Comparison of ENCODE assay signal across 28 mouse cellular contexts in genomic region chr16:47692103-47692502, GRCm38 (mm10).
"Had no signal": no experiment of that assay in that cellular context is flagged by ENCODE, and none has a peak within 500 bp of the region (broad histone marks: within the 10 kb centered on the region; RNA-seq: fewer than 3 reads in every experiment).

No protein-coding gene starts in this region.

- DNase-seq: cerebellum, adult 8-10 months; cerebellum, adult 9-10 months; cerebellum, adult 9-11 months; cerebellum, postnatal 10 days; cerebellum, postnatal 14 days; cerebellum, postnatal 25 days; cerebellum, postnatal 36 days; embryo, embryonic 11 days; forebrain, postnatal 0 days; gastrocnemius, adult 2 months; gastrocnemius, postnatal 10 days; gastrocnemius, postnatal 14 days; gastrocnemius, postnatal 25 days; gastrocnemius, postnatal 36 days; heart, adult 11 months; heart, adult 18-20 months; heart, adult 2 months had no signal

- H3K4me1 ChIP-seq: embryonic facial prominence, embryonic 10.5 days; embryonic facial prominence, embryonic 12.5 days; embryonic facial prominence, embryonic 13.5 days; embryonic facial prominence, embryonic 15.5 days; forebrain, embryonic 12.5 days; forebrain, embryonic 13.5 days; forebrain, embryonic 15.5 days had no signal

- H3K4me3 ChIP-seq: embryonic facial prominence, embryonic 10.5 days; embryonic facial prominence, embryonic 12.5 days; embryonic facial prominence, embryonic 13.5 days; embryonic facial prominence, embryonic 15.5 days; erythroblast, embryonic 14.5 days; forebrain, embryonic 10.5 days; forebrain, embryonic 12.5 days; forebrain, embryonic 13.5 days; forebrain, embryonic 15.5 days; gastrocnemius, adult 2 months; heart, adult 2 months had no signal

- ATAC-seq: forebrain, embryonic 13.5 days; forebrain, embryonic 14.5 days; forebrain, embryonic 15.5 days; forebrain, embryonic 16.5 days; forebrain, postnatal 0 days had no signal

- H3K9me3 ChIP-seq: embryonic facial prominence, embryonic 10.5 days; embryonic facial prominence, embryonic 12.5 days; embryonic facial prominence, embryonic 13.5 days; embryonic facial prominence, embryonic 15.5 days; forebrain, embryonic 12.5 days; forebrain, embryonic 13.5 days; forebrain, embryonic 15.5 days had no signal

- H3K4me2 ChIP-seq: embryonic facial prominence, embryonic 12.5 days; embryonic facial prominence, embryonic 13.5 days; embryonic facial prominence, embryonic 15.5 days; forebrain, embryonic 12.5 days; forebrain, embryonic 13.5 days; forebrain, embryonic 15.5 days had no signal

- H3K9ac ChIP-seq: embryonic facial prominence, embryonic 12.5 days; embryonic facial prominence, embryonic 13.5 days; embryonic facial prominence, embryonic 15.5 days; forebrain, embryonic 12.5 days; forebrain, embryonic 13.5 days; forebrain, embryonic 15.5 days; forebrain, postnatal 0 days had no signal

- H3K27ac ChIP-seq: embryonic facial prominence, embryonic 10.5 days; embryonic facial prominence, embryonic 12.5 days; embryonic facial prominence, embryonic 13.5 days; embryonic facial prominence, embryonic 15.5 days; forebrain, embryonic 10.5 days; forebrain, embryonic 12.5 days; forebrain, embryonic 13.5 days; forebrain, embryonic 15.5 days; gastrocnemius, adult 2 months; heart, adult 2 months had no signal

- H3K36me3 ChIP-seq: embryonic facial prominence, embryonic 10.5 days; embryonic facial prominence, embryonic 12.5 days; embryonic facial prominence, embryonic 13.5 days; embryonic facial prominence, embryonic 15.5 days; forebrain, embryonic 10.5 days; forebrain, embryonic 12.5 days; forebrain, embryonic 15.5 days had no signal

- H3K27me3 ChIP-seq: embryonic facial prominence, embryonic 12.5 days; embryonic facial prominence, embryonic 13.5 days; embryonic facial prominence, embryonic 15.5 days; forebrain, embryonic 12.5 days; forebrain, embryonic 13.5 days; forebrain, embryonic 15.5 days had no signal
